Mouse (Mus musculus) adrenal gland, adult 8-10 months (tissue): ENCODE results near the gene Cd6. TPM values are rescaled to one million over a fixed set of nuclear protein-coding genes. Genes with fewer than 3 reads are reported as not detected.

Experiments used
- DNase-seq: peaks from one replicate; pipeline ENCODE4 v3.0.0; 2022
- total RNA-seq, 4 experiments: library from RNA; stranded (reverse); gene quantifications; 2 replicates each; pipeline ENCODE4 v1.2.4; 2022

Cd6 gene
- total RNA-seq, 4 experiments from 2014 or later: 0.18 to 0.30 TPM; not detected in 2

- no peak for DNase-seq
Observed at GRCm38 (mm10) chr19:10762468-10762867, 67.4 kb downstream of the Cd6 start.

DNA sequence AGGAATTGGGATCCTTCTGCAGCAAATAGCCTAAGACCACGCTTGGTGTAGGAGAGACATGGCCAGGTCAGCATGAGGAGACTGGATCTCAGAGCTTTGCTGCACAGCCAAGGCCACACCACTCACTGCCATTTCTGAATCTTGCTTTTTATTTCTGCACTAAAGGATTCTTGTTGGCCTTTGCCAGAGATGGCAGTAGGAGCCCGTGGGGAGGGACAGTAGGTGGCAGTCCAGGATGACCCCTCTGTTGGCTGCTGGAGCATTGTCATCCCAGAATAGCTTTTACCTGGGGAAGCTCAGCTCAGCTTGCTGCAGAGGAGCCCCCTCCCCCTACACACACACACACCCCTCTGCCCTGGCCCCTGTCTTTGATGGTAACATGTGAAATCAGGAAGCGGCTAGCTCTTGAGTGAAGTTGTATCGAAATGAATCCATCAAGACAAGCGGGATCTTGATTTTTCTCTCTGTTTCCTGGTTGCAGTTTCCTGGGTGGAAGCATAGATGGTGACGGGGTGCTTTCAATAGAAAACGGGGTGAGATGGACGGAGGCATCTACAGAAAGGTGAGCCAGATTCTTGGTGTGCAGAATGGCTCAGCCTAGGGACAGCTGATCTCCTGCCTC is 68.0 kb downstream of the Cd6 start:
- DNase-seq: no peak

DNA sequence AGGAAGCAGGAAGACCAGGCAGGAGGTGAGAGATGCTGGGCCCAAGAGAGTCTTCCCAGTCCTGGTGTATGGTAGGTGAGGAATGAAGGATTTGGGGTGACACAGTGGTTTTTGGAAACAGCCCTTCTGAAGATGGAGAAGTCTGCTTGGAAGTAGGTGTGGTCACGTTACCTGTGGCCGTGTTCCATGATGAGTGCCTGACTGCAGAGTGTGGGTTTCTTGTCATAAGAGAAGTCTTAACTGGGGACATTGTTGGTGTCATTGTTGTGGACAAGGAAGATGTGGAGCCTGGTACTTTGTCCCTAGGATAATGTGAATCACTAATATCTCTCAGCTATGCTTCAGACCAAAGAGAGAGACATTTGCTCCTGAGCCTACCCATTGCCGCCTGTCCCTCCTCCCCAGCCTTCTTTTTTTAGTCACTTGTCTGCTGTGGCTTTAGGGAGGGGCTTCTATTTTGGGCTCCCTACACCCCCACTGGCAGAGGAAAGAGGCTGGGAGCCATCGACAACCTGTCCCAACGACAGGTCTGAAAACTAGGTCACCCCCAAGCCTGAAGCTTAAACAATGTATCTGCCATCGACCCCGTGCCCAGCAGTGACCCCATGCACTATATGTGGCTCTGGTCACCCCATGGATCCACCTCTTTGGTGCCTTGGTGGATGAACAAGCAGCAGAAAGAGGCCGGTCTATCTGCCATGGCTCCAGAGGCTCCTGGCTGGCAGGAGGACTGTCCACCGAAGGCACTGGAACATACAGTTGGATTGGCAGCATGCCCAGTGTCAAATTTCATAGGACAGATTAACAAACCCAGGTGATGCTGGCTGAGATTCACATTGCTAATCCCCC is 69.7 kb downstream of the Cd6 start:
- DNase-seq: no peak

DNA sequence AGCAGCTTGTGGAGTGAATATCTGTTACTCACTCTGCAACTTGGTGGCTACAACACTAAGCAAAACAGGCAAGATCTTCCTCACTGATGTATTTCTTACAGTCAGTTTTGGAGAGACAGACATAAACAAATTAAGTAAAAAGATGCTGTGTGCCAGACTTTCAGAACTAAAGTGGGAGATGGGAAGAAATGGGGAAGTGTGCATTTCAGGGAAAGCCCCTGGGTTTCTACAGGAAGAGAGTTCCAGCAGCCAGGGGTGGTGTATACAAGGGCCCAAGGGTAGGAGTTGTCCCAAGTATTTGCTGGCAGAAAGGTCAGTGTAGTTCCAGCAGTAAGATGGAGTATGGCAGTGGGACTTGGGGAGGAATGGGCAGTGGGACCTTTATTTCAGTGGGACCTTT is 70.3 kb downstream of the Cd6 start:
- DNase-seq: no peak

GRCm38 (mm10) chr19:10758708-10759107 is 71.2 kb downstream of the Cd6 start:
- DNase-seq: no peak

DNA sequence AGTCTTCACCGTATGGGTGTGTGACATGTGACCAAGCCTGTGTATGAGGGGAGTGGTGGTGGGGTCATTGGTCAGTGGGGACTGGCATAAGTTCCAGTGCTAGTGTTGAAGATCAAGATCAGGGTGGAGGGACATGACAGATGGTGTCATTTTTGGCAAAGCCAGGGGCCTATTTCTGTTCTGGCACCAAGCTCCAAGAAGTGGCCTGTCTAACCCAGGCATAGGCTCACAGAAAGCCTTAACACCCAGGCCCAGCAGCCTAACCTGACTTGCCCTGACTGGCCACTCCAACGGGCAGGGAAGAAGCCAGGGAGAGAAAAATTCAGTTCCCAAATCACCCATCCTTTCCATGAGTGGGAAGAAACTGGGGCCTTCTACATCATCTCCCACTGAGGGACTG is 72.3 kb downstream of the Cd6 start:
- DNase-seq: no peak

- DNase-seq: no peak
Observed at GRCm38 (mm10) chr19:10757125-10757524, 72.7 kb downstream of the Cd6 start.

- DNase-seq: no peak
Observed at GRCm38 (mm10) chr19:10752646-10753045, 77.2 kb downstream of the Cd6 start.

GRCm38 (mm10) chr19:10752106-10752505 is 77.8 kb downstream of the Cd6 start:
- no peak for DNase-seq

DNA sequence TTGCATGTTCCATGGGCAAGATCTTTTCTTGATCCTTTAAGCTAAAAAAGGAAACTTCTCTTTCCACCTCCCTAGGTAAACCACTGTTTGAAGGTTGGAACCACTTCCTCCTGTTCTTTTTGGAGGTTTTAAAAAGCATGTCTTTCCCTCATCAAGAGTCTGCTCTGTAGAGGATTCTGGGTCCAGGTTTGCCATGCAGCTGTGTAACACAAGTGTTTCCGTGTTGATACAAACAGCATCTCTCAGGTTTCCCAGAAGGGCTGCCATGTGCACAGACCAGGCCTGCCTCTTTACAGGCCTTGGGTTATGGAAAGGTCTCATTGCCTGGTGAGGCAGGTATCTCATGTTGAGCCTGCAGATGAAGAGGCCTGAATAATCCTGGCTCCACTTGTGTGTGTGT is 78.3 kb downstream of the Cd6 start:
- no peak for DNase-seq

DNA sequence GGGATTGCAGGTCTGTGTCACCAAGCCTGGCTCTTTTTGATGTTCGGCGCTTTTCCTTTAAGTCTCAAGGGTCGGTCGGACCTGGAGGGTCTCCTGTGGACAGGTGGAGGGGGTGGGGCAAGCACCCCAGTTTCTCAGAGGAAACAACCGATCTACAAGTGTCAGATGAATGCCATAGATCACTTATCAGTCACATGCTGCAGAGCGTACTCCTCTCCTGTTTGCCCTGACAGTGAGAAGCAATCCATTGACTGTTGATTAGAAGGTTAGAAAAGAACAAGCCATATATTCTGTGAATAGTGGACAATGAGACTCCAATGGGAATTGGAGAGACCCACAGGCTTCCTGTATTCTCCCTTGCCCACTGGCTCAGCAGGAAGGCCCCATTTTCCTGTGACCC is 79.7 kb downstream of the Cd6 start:
- no peak for DNase-seq

DNA sequence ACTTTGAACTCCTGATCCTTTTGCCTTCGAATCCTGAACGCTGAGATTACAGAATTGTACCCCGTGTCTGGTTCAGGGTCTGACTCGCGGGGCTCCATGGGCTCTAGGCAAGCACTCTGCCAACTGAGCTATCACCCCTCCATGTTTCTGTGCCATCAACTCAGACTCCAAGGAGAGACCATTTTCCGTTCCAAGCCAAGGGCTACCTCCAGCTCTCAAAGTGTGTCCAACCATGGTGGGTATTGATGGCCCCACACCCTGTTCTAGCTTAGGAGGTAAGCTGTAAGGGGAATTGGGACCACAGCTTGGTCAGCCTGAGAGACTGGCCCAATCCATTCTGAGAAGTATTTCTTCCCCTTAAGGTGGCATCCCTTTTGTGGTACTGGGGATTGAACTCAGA is 80.6 kb downstream of the Cd6 start:
- no peak for DNase-seq

DNA sequence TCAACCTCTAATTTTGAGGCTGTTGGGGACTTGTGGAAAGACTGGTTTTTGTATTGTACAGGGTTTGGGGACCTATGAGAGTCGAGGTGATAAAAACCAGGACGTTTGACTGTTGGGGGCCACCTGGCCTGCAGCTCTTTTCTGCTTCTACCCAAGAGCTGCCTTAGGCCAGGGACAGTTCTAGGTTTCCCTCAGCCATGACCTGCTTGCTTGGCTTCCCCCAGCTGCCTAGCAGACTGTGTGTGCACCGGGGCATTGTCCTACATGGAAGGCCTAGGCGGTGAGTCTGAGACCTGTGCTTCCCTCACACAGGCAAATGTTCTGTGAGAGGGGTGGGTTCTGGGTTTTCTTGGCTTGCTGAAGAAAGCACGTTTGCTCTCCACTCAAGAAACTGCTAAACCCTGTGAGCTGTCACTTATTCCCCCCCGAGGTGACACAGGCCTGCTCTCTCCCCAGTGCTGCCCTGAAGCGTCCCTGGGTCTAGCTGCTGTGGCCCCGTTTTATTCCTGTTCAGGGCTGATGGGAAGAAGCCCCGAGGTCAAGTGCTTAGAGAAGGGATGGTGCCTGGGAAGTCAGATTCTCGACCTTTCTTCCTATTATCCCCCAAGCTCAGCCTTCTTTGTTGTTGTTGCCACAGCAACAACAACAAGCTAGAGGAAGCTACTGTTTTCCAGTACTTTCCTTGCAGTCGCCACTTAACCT is 81.3 kb downstream of the Cd6 start:
- no peak for DNase-seq

GRCm38 (mm10) chr19:10747718-10748117 is 82.1 kb downstream of the Cd6 start:
- peak; percentile 17 for DNase-seq

- DNase-seq: no peak
Observed at GRCm38 (mm10) chr19:10747182-10747581, 82.7 kb downstream of the Cd6 start.

DNA sequence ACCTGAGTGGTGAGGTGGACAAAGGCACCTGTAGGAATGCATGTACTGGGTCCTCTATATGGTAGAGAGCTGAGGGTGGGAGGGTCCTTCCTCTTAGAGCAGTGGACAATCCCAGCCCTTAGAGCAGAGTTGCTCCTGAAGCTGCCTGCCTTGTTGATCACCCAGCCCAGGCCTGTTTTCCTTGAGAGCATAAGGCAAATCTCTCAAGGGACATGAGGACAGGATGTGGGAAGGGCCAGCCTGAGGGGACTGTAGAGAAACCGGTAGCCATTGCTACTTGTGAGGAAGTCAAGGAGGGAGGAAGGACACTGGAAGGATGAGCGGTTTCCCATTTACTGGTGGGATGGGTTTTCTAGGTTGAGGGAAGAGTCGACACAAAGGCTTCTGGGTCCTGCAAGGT is 87.3 kb downstream of the Cd6 start:
- no peak for DNase-seq

GRCm38 (mm10) chr19:10742145-10742544 is 87.7 kb downstream of the Cd6 start:
- no peak for DNase-seq

DNA sequence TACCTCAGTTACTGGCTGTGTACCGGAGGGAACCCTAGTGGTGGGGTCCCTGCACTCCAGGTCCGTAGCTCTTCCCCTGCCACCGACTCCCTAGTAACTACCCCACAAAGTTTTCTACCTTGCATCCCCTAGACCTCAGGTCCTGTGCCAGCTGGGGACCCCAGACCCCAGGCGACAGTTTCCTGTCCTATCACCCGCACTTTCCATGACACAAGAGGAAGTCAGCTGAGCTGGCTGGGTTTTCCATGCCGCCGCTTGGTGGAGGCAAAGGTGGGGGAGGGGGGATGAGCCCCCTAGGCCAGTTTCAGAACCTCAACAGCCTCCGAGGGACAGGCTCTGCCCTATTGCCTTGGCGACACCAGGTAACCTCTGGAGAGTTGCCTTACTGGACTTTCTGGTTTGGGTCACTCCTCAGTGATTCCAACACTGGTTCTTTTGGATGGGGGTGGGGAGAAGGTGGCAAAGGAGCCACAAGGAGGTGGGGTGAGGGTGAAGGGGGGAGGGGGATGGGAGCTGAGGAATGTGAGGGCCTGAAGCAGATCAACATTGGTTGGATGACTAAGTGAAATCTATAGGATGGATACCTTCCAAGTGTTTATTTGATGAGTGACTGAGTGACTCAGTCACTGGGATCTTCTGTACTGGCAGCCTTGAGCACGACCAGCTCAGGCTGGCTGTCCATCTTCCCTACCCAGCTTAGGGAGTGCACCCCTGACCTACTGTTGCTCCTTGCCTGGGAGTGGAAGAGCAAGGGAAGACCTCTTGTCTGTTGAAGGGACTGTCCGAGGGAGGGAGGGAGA is 89.0 kb downstream of the Cd6 start:
- no peak for DNase-seq

- DNase-seq: no peak
Observed at GRCm38 (mm10) chr19:10739916-10740315, 89.9 kb downstream of the Cd6 start.
